Mouse (Mus musculus) inflammation-experienced regulatory T-cells (primary cell): ENCODE data around the gene Tax1bp3. TPM values are rescaled to one million over a fixed set of nuclear protein-coding genes. Genes with fewer than 3 reads are reported as not detected.

Experiments used
- polyA plus RNA-seq, 2 experiments: library from polyadenylated mRNA; unstranded; fragments of 100-300 nt; shearing (Covaris generic); gene quantifications; one replicate each; pipeline ENCODE4 v1.2.1; 2017

Tax1bp3 gene
- 10 to 100 TPM; 24.6 to 33.0 TPM for polyA plus RNA-seq

DNA sequence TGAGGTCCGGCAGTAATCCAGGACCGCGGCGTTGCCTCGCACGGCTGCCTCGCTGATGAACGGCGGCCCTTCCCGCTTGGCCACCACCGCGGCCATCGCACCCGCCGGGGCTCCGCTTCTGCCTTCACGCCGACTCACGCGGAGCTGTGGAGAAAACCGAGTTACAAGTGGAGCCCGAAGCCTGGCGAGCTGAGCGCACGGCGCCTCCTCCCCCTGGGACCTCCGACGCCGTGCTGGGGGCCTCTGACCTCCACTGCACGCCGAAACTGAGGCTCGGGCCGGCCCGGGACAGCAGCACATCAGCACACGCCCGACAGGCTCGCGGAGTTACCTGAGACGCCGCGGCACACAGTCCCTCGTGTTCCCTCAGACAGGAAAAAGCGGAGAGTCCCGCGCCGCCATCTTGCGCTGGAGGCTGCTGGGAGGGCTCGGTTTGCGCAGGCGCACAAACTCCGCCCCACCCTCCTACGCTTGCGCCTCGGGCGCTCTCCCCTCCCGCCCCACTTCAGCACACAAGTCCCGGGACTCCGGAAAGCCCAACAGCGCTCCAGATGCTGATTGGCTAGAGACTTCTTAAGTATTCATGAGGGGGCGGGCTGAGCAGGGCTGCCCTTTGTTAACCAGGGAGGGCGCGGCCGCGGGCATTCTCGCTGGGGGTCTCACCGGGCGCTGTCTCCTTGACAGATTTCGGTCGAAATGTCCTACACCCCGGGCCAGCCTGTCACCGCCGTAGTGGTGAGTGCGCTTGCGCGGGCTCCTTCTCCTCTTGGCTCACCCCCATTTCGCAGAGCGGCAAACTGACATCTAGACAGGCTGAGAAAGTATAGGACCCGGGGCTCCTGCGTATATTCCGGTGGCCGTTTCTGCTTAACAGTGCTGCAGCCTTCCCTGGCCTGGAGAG is at the start of gene Tax1bp3, which contains the start of gene Emc6:
Gene Tax1bp3 (plus strand): TSS at position 476 of the 901 bp plus-strand sequence.
Gene Emc6 (minus strand): TSS at position 430 of the 901 bp plus-strand sequence.

DNA sequence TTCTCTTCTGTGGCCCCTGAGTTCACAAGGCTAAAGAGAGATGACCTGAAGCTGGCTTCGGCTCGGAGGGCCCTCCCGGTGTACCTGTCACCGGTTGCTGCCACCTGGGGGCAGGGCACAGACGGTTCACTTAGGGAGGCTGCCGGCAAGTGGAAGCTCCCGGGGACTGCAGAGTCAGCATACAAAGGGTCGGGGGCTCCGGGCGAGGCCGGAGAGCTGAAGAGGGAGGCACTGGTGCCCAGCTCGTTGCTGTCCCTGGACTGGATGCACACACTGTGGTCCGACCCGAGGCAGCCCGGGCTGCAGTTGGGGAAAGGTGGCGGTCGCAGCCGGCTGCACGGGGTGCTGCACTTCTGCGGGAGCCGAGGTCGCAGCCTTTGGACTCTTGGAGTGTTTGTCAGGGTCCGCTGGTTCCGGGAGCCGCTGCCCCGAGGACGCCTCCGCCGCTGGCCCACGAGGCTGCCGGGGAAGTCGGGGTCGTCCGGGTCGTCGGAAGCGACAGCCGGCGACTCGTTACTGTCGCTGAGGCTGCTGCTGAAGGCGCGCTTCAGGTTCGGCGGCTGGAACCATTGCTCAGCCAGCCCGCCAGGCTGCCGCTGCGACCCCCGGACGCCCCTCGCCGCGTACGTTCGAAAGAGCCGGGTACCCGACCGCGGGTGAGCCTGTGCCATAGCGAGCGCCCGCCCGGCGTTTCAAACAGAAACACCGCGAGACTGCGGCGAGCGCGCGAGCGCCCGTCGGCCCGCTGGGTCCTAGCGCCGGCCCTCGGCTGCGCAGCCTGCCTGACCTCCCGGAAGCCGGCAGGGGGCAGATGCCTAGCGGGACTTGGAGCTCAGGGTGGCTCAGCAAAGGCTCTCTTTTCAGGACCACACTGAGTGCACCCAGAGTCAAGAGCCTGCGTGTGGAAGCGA is 39.0 kb upstream of the Tax1bp3 start, which contains the start of gene Haspin:
Gene Haspin (minus strand): TSS at position 704 of the 911 bp plus-strand sequence.

DNA sequence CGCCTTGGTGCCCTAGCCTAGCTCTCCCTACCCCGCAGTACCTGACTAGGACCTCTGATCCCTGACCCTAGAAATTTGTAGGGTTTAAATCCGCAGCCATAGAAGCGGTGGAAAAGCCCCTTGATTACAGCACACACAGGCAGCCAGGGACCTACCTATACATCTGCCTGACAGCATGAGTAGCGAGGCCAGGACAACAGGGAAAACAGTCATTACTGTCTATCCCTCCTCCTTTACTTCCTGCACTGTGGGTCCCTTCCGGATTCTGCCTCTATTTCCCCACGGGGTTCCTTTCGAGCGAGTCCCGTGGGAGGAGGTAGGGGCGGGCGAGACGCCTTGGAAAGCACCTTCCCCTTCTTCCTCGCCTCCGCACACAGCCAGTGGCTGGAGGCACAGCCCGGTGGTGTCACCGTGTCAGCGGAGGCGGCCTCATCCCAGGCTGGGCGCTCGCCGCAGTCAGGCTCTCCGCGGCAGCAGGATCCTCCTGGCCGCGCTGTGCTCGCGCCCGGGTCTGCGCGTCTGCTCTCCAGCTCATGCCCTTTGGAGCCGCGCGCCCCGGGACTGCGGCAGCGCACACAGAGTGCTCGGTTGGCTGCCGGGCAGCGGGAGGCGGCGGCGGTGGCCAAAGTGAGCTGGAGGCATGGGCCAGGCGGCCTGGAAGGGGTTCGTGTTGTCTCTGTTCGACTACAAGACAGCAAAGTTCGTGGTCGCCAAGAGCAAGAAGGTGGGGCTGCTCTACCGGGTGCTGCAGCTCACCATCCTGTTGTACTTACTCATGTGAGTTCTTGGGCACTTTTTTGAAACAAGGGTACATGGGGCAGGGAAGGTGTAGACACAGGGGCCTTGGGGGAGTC is 16.7 kb upstream of the Tax1bp3 start, which contains the start of gene P2rx5:
Gene P2rx5 (plus strand): TSS at position 465 of the 854 bp plus-strand sequence.

DNA sequence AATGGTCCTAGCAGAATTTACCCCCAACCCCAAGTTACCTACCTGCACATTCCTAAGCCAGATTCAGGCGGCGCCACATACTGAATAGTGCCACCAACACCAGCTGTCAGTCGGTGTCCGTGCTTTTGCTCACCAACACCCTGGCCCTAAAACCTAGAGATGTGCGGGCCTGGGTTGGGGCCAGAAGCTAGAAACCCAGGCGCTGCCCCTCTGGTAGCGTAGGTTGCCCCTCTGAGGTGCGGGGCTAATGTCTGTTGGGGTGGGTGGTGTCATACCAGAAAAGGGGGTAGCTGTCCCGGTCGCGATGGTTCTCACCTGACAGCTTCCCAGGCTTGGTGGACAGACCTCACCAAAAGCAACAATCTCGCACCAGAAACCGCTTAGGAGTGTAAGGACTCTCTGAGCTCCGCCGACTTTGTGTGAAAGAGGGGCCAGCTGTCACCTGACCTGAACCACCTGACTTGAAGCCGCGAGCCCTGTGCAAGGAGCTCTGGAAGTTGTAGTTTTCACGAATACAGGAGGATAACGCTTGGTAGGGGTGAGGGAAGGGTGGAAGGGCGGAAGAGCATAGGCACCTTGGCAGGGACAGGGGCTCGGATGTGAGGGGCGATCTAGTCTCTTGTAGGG is 21.8 kb downstream of the Tax1bp3 start, which contains the start of gene Ctns:
Gene Ctns (minus strand): TSS at position 440 of the 627 bp plus-strand sequence.

DNA sequence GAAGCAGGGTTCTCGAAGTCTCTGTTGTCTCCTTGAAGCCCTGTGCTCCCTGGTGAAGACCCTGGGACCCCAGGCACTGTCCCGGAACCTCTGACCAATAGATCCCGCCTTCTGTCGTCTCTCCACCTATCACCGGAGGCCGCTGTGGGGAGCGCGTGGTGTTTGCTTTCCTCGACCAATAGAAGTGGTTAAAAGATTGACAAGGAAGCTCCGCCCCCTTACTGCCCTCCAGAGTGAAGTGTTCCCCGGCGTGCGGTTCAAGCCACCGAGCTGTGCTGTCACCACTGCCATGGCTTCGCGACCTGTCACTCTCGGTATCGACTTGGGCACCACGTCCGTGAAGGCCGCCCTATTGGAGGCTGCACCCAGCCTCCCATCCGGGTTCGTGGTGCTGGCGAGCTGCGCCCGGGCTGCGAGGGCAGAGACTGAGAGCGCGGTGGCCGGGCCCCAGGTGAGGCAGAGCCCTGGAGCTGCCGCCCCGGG is 22.4 kb downstream of the Tax1bp3 start, which contains the start of gene Shpk:
Gene Shpk (plus strand): TSS at position 231 of the 483 bp plus-strand sequence.

Other genes starting within 250 kb of the Tax1bp3 start
- 100 to 1,000 TPM; 246 to 302 TPM for gene Atp2a3, start 215.9 kb upstream of the Tax1bp3 start, polyA plus RNA-seq
- under 1 TPM in 1 of 2 experiments, not detected in 1; 0.48 TPM for gene P2rx1, start 178.0 kb upstream of the Tax1bp3 start, polyA plus RNA-seq
- gene Camkk1, start 158.1 kb upstream of the Tax1bp3 start, polyA plus RNA-seq, result 10 to 100 TPM; 10.6 to 12.5 TPM
- 10 to 100 TPM; 15.3 to 15.7 TPM for gene Ncbp3, start 129.3 kb upstream of the Tax1bp3 start, polyA plus RNA-seq
- gene Itgae, start 86.5 kb upstream of the Tax1bp3 start, polyA plus RNA-seq, result 100 to 1,000 TPM in 1 of 2 experiments, 10 to 100 TPM in 1; 67.4 to 129 TPM
- gene Haspin, start 38.8 kb upstream of the Tax1bp3 start, polyA plus RNA-seq, result 10 to 100 TPM; 13.1 to 13.7 TPM
- gene P2rx5, start 16.7 kb upstream of the Tax1bp3 start, polyA plus RNA-seq, result under 1 TPM; 0.17 to 0.60 TPM
- gene Emc6, start within 50 bp of the Tax1bp3 start, polyA plus RNA-seq, result 10 to 100 TPM; 62.6 to 82.2 TPM
- gene Ctns, start 22.0 kb downstream of the Tax1bp3 start, polyA plus RNA-seq, result 10 to 100 TPM; 10.4 to 13.1 TPM
- 1 to 10 TPM; 5.1 to 7.0 TPM for gene Shpk, start 22.4 kb downstream of the Tax1bp3 start, polyA plus RNA-seq
- gene Trpv1, start 57.2 kb downstream of the Tax1bp3 start, polyA plus RNA-seq, result under 1 TPM; 0.06 to 0.47 TPM
- under 1 TPM; 0.06 to 0.50 TPM for gene Trpv3, start 90.3 kb downstream of the Tax1bp3 start, polyA plus RNA-seq
- under 1 TPM; 0.13 to 0.60 TPM for gene Aspa, start 152.5 kb downstream of the Tax1bp3 start, polyA plus RNA-seq
- not detected for gene Gm49340, start 152.7 kb downstream of the Tax1bp3 start, polyA plus RNA-seq
- not detected for gene Spata22, start 152.7 kb downstream of the Tax1bp3 start, polyA plus RNA-seq
- gene Olfr20, start 173.7 kb downstream of the Tax1bp3 start, polyA plus RNA-seq, result under 1 TPM in 1 of 2 experiments, not detected in 1; 0.10 TPM
- not detected for gene Olfr376, start 194.2 kb downstream of the Tax1bp3 start, polyA plus RNA-seq
- under 1 TPM in 1 of 2 experiments, not detected in 1; 0.44 TPM for gene Olfr1, start 222.5 kb downstream of the Tax1bp3 start, polyA plus RNA-seq